Mouse (Mus musculus): Measurements from ENCODE around the gene Chmp2a.

DNA sequence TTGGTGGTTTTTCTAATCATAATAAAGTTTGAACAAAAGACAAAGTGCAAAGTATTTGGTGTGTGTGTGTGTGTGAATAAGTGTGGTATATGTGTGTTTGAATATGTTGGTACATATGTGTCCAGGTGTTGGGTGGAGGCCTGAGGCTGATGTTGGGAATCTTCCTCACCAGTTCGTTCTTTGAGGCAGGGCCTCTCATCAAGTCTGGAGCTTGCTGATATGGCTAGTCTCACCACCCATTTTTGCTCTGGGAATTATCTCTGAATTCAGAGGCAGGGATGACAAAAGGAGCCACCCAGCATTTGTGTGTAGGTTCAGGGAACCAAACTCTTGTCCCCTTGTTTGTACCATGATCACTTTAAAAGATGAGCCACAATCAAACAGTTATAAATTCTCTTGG lies 48.9 kb downstream of the Chmp2a start:
- TF ChIP-seq CTCF (IDR thresholded peaks at IDR 0.05) (no peak), EP300 (IDR thresholded peaks at IDR 0.05) (no peak)
